Mouse (Mus musculus): ENCODE measurements around the gene Tox2.

Tox2 gene

GRCm38 (mm10) chr2:163202884-163203634 is at the start of gene Tox2:
Gene Tox2 (plus strand): TSS chr2:163203125.
- DNase-seq = peak; percentile 66

- DNase-seq = peak; percentile 30
These were observed 48.3 kb upstream of the Tox2 start for GRCm38 (mm10) chr2:163154673-163155072.

GRCm38 (mm10) chr2:163158979-163159378 is 43.9 kb upstream of the Tox2 start:
- DNase-seq = no peak

- DNase-seq = no peak
These were observed 38.4 kb upstream of the Tox2 start for GRCm38 (mm10) chr2:163164461-163164990.

- no peak for DNase-seq
These were observed 36.7 kb upstream of the Tox2 start for GRCm38 (mm10) chr2:163166067-163166805.

- no peak for DNase-seq
These were observed 31.0 kb upstream of the Tox2 start for GRCm38 (mm10) chr2:163171891-163172290.

- no peak for DNase-seq
These were observed 28.9 kb upstream of the Tox2 start for GRCm38 (mm10) chr2:163174066-163174465.

GRCm38 (mm10) chr2:163175831-163176230 is 27.1 kb upstream of the Tox2 start:
- no peak for DNase-seq

- DNase-seq = no peak
These were observed 26.4 kb upstream of the Tox2 start for GRCm38 (mm10) chr2:163176502-163176901.

GRCm38 (mm10) chr2:163187552-163187951 is 15.4 kb upstream of the Tox2 start:
- DNase-seq = no peak

- DNase-seq = no peak
These were observed 13.3 kb upstream of the Tox2 start for GRCm38 (mm10) chr2:163189596-163189995.

GRCm38 (mm10) chr2:163190004-163190441 is 12.9 kb upstream of the Tox2 start:
- no peak for DNase-seq

- DNase-seq = no peak
These were observed 10.4 kb upstream of the Tox2 start for GRCm38 (mm10) chr2:163192485-163192884.

- no peak for DNase-seq
These were observed 8.9 kb upstream of the Tox2 start for GRCm38 (mm10) chr2:163194015-163194414.

GRCm38 (mm10) chr2:163194543-163194942 is 8.4 kb upstream of the Tox2 start:
- no peak for DNase-seq

GRCm38 (mm10) chr2:163195106-163195833 is 7.7 kb upstream of the Tox2 start:
- no peak for DNase-seq

GRCm38 (mm10) chr2:163195834-163196145 is 7.1 kb upstream of the Tox2 start:
- no peak for DNase-seq

- no peak for DNase-seq
These were observed 1.0 kb upstream of the Tox2 start for GRCm38 (mm10) chr2:163201897-163202296.

- DNase-seq = no peak
These were observed 407 bp upstream of the Tox2 start for GRCm38 (mm10) chr2:163202553-163202883.

GRCm38 (mm10) chr2:163203635-163204547 is 966 bp downstream of the Tox2 start:
- no peak for DNase-seq

- no peak for DNase-seq
These were observed 1.8 kb downstream of the Tox2 start for GRCm38 (mm10) chr2:163204548-163205261.

GRCm38 (mm10) chr2:163205262-163205647 is 2.3 kb downstream of the Tox2 start:
- no peak for DNase-seq

All from liver (tissue).